Mouse (Mus musculus): Measurements from ENCODE around the gene Trim65.

- TF ChIP-seq POLR2A (IDR thresholded peaks at IDR 0.05; ENCODE audit: borderline replicate concordance, low read depth, low read length) (no peak), CTCF (IDR thresholded peaks at IDR 0.05; ENCODE audit: low read depth, low read length) (no peak)
Observed at GRCm38 (mm10) chr11:116176010-116176409, 45.1 kb upstream of the Trim65 start.
